Mouse (Mus musculus) liver, embryonic 14.5 days (tissue): ENCODE measurements around the gene Nexn.

Experiments
- CTCF ChIP-seq: IDR thresholded peaks from 2 replicates; pipeline ENCODE4 v1.5.1; 2016; ENCODE audit warnings: antibody characterized with exemption, low read depth, control low read depth
- EP300 ChIP-seq: IDR thresholded peaks from 2 replicates; pipeline ENCODE4 v1.6.1; 2016; ENCODE audit warnings: antibody characterized with exemption, low read depth

GRCm38 (mm10) chr3:152201181-152201580 lies 65.0 kb downstream of the Nexn start:
- TF ChIP-seq CTCF (no peak), EP300 (no peak)
